Mouse (Mus musculus) MEL (cell line): Measurements from ENCODE around the gene Gm37240. TPM values are rescaled to one million over a fixed set of nuclear protein-coding genes. Genes with fewer than 3 reads are reported as not detected.

Experiments
- DNase-seq: peaks from one replicate; pipeline ENCODE4 v3.0.0; 2011; ENCODE audit warnings: low read depth, low spot score
- H3K27ac ChIP-seq: 2 replicates; pipeline ENCODE4 v1.5.1; 2012; ENCODE audit warnings: low read depth, mild to moderate bottlenecking, control low read depth, low read length, moderate library complexity; ENCODE audit not compliant: control insufficient read depth
- H3K27me3 ChIP-seq, 2 experiments: fragments of 150-350 bp in 1 of 2; sonication (generic) in 1 of 2; 2 replicates each; pipeline ENCODE4 v1.6.1; 2012; ENCODE audit warnings: low read length in 2 of 2, mild to moderate bottlenecking in 2 of 2, improper control_type of control experiment in 1 of 2, moderate library complexity in 1 of 2; ENCODE audit not compliant: insufficient read depth in 2 of 2, control insufficient read depth in 1 of 2
- H3K36me3 ChIP-seq, 2 experiments: 2 replicates each; pipeline ENCODE4 v1.6.1; 2012 to 2014; ENCODE audit warnings: low read length in 2 of 2, improper control_type of control experiment in 1 of 2, inconsistent platforms in 1 of 2, mild to moderate bottlenecking in 1 of 2; ENCODE audit not compliant: insufficient read depth in 2 of 2, control insufficient read depth in 1 of 2
- H3K4me1 ChIP-seq, 2 experiments: fragments of 150-350 bp in 1 of 2; sonication (generic) in 1 of 2; 2 replicates each; pipeline ENCODE4 v1.6.1; 2012; ENCODE audit warnings: low read length in 2 of 2, improper control_type of control experiment in 1 of 2, mild to moderate bottlenecking in 1 of 2; ENCODE audit not compliant: insufficient read depth in 2 of 2, control insufficient read depth in 1 of 2
- H3K4me3 ChIP-seq, 2 experiments: fragments of 150-350 bp in 1 of 2; sonication (generic) in 1 of 2; 2 replicates each; pipeline ENCODE4 v1.5.1; 2012; ENCODE audit warnings: low read depth in 2 of 2, low read length in 2 of 2, mild to moderate bottlenecking in 2 of 2, moderate library complexity in 2 of 2, control low read depth in 1 of 2, improper control_type of control experiment in 1 of 2; ENCODE audit not compliant: control insufficient read depth in 1 of 2, insufficient read depth in 1 of 2
- H3K79me2 ChIP-seq: 2 replicates; pipeline ENCODE4 v1.6.1; 2012; ENCODE audit warnings: mild to moderate bottlenecking, low read length, moderate library complexity; ENCODE audit not compliant: control insufficient read depth, poor library complexity, insufficient read depth
- H3K9ac ChIP-seq: 2 replicates; pipeline ENCODE4 v1.6.1; 2012; ENCODE audit warnings: low read depth, mild to moderate bottlenecking, control low read depth, low read length, moderate library complexity; ENCODE audit not compliant: control insufficient read depth, poor library complexity, severe bottlenecking
- H3K9me3 ChIP-seq: fragments of 150-350 bp; sonication (generic); replicated peaks from 2 replicates; pipeline ENCODE4 v1.6.1; 2012; ENCODE audit warnings: mild to moderate bottlenecking, low read length, improper control_type of control experiment, moderate library complexity; ENCODE audit not compliant: insufficient read depth
- BHLHE40 ChIP-seq: IDR thresholded peaks from 2 replicates; pipeline ENCODE4 v1.6.1; 2012; ENCODE audit warnings: low read depth, mild to moderate bottlenecking, inconsistent platforms, low read length, improper control_type of control experiment, borderline replicate concordance
- CHD1 ChIP-seq: IDR thresholded peaks from 2 replicates; pipeline ENCODE4 v1.6.1; 2012; ENCODE audit warnings: low read depth, mild to moderate bottlenecking, inconsistent platforms, low read length, improper control_type of control experiment
- E2F4 ChIP-seq: IDR thresholded peaks from 2 replicates; pipeline ENCODE4 v1.6.1; 2011; ENCODE audit warnings: low read depth, low read length, improper control_type of control experiment, borderline replicate concordance
- ELF1 ChIP-seq: IDR thresholded peaks from 2 replicates; pipeline ENCODE4 v1.6.1; 2014; ENCODE audit warnings: low read depth, mild to moderate bottlenecking, inconsistent platforms, low read length, improper control_type of control experiment, moderate library complexity
- ETS1 ChIP-seq: IDR thresholded peaks from 2 replicates; pipeline ENCODE4 v1.6.1; 2012; ENCODE audit warnings: low read depth, mild to moderate bottlenecking, inconsistent platforms, low read length, improper control_type of control experiment, moderate library complexity
- GABPA ChIP-seq: IDR thresholded peaks from 2 replicates; pipeline ENCODE4 v1.6.1; 2012; ENCODE audit warnings: low read depth, mild to moderate bottlenecking, inconsistent platforms, low read length, improper control_type of control experiment, moderate library complexity
- HCFC1 ChIP-seq: IDR thresholded peaks from 2 replicates; pipeline ENCODE4 v1.6.1; 2012; ENCODE audit warnings: low read depth, mild to moderate bottlenecking, inconsistent platforms, low read length, improper control_type of control experiment, moderate library complexity
- MAFK ChIP-seq: IDR thresholded peaks from 2 replicates; pipeline ENCODE4 v1.6.1; 2011; ENCODE audit warnings: low read depth, mild to moderate bottlenecking, low read length, improper control_type of control experiment, borderline replicate concordance
- MAZ ChIP-seq: IDR thresholded peaks from 2 replicates; pipeline ENCODE4 v1.6.1; 2012; ENCODE audit warnings: low read depth, mild to moderate bottlenecking, inconsistent platforms, low read length, improper control_type of control experiment
- MEF2A ChIP-seq: IDR thresholded peaks from 2 replicates; pipeline ENCODE4 v1.6.1; 2014; ENCODE audit warnings: low read depth, mild to moderate bottlenecking, inconsistent platforms, low read length, improper control_type of control experiment; ENCODE audit not compliant: poor library complexity, insufficient replicate concordance, severe bottlenecking; ENCODE audit errors: extremely low read depth
- MYC ChIP-seq: IDR thresholded peaks from 2 replicates; pipeline ENCODE4 v1.6.1; 2011; ENCODE audit warnings: low read depth, mild to moderate bottlenecking, low read length, improper control_type of control experiment, moderate library complexity
- NRF1 ChIP-seq: IDR thresholded peaks from 2 replicates; pipeline ENCODE4 v1.6.1; 2014; ENCODE audit warnings: low read depth, mild to moderate bottlenecking, inconsistent platforms, low read length, improper control_type of control experiment, moderate library complexity; ENCODE audit not compliant: poor library complexity, insufficient read depth, severe bottlenecking
- POLR2A ChIP-seq, 2 experiments: IDR thresholded peaks; 2 replicates each; pipeline ENCODE4 v1.6.1; 2011 to 2012; ENCODE audit warnings: low read length in 2 of 2, mild to moderate bottlenecking in 2 of 2, control low read depth in 1 of 2, improper control_type of control experiment in 1 of 2, low read depth in 1 of 2, moderate library complexity in 1 of 2; ENCODE audit not compliant: control insufficient read depth in 1 of 2, insufficient read depth in 1 of 2, poor library complexity in 1 of 2
- POLR2AphosphoS2 ChIP-seq: IDR thresholded peaks from 2 replicates; pipeline ENCODE4 v1.6.1; 2011; ENCODE audit warnings: low read length, improper control_type of control experiment
- POLR2AphosphoS5 ChIP-seq: IDR thresholded peaks from 2 replicates; pipeline ENCODE4 v1.6.1; 2012; ENCODE audit warnings: low read depth, borderline replicate concordance, mild to moderate bottlenecking, inconsistent platforms, low read length, moderate library complexity, mixed read lengths
- RCOR1 ChIP-seq: IDR thresholded peaks from 2 replicates; pipeline ENCODE4 v1.6.1; 2012; ENCODE audit warnings: low read depth, mild to moderate bottlenecking, inconsistent platforms, low read length, improper control_type of control experiment
- SMC3 ChIP-seq: IDR thresholded peaks from 2 replicates; pipeline ENCODE4 v1.6.1; 2011; ENCODE audit warnings: low read depth, low read length, improper control_type of control experiment
- TAL1 ChIP-seq: IDR thresholded peaks from 2 replicates; pipeline ENCODE4 v1.6.1; 2012; ENCODE audit warnings: mild to moderate bottlenecking, inconsistent platforms, low read length, moderate library complexity, mixed read lengths
- TCF12 ChIP-seq: IDR thresholded peaks from 2 replicates; pipeline ENCODE4 v1.6.1; 2014; ENCODE audit warnings: low read depth, mild to moderate bottlenecking, inconsistent platforms, low read length, improper control_type of control experiment, moderate library complexity
- USF1 ChIP-seq: IDR thresholded peaks from 2 replicates; pipeline ENCODE4 v1.6.1; 2014; ENCODE audit warnings: low read depth, mild to moderate bottlenecking, inconsistent platforms, low read length, improper control_type of control experiment, moderate library complexity
- ZC3H11A ChIP-seq: IDR thresholded peaks from 2 replicates; pipeline ENCODE4 v1.6.1; 2012; ENCODE audit warnings: low read depth, mild to moderate bottlenecking, inconsistent platforms, low read length, improper control_type of control experiment
- ZKSCAN1 ChIP-seq: IDR thresholded peaks from 2 replicates; pipeline ENCODE4 v1.6.1; 2012; ENCODE audit warnings: low read depth, mild to moderate bottlenecking, inconsistent platforms, low read length, improper control_type of control experiment, moderate library complexity
- polyA plus RNA-seq, 2 experiments: library from polyadenylated mRNA; stranded (reverse) in 1 of 2; unstranded in 1 of 2; fragments of >175 nt in 1 of 2; fragments of >200 nt in 1 of 2; gene quantifications; 2 replicates each; pipeline versions ENCODE4 v1.2.1 to v1.2.4; 2012; ENCODE audit warnings: low replicate concordance in 2 of 2, low read depth in 1 of 2; ENCODE audit not compliant: insufficient read length in 2 of 2, insufficient read depth in 1 of 2, missing spikeins in 1 of 2
- total RNA-seq: library from RNA; depleted of rRNA; stranded (reverse); fragments of 300-350 nt; gene quantifications from 2 replicates; pipeline ENCODE4 v1.2.3, GENCODE M21; 2012

The Gm37240 gene
- total and polyA plus RNA-seq, 3 experiments, result 0.04 TPM; not detected in 2

GRCm38 (mm10) chr3:85043679-85044218 is 843.6 kb downstream of the Gm37240 start:
- H3K36me3 ChIP-seq, result no peaks in the 10 kb centered on the region
- H3K27ac ChIP-seq, result no peak overlapping the region
- H3K9ac ChIP-seq, result no peak overlapping the region
- H3K27me3 ChIP-seq, result no peaks in the 10 kb centered on the region
- no peaks in the 10 kb centered on the region for H3K4me1 ChIP-seq
- DNase-seq, result no peak
- TF ChIP-seq ZKSCAN1 (no peak), ETS1 (no peak), ELF1 (no peak), RCOR1 (no peak), SMC3 (no peak), E2F4 (no peak), CHD1 (no peak), GABPA (no peak), MEF2A (no peak), TAL1 (no peak), POLR2A (IDR thresholded peaks at IDR 0.05; ENCODE audit: control insufficient read depth in 1 of 2, insufficient read depth in 1 of 2, low read depth in 1 of 2, low read length in 2 of 2, poor library complexity in 1 of 2) (no peak), ZC3H11A (no peak), MAFK (no peak), TCF12 (no peak), POLR2AphosphoS5 (no peak)
- no peaks in the 10 kb centered on the region for H3K9me3 ChIP-seq
- no peaks in the 10 kb centered on the region for H3K79me2 ChIP-seq
- no peak overlapping the region for H3K4me3 ChIP-seq

GRCm38 (mm10) chr3:85042126-85042525 is 845.2 kb downstream of the Gm37240 start:
- no peaks in the 10 kb centered on the region for H3K27me3 ChIP-seq
- TF ChIP-seq NRF1 (no peak), HCFC1 (no peak), USF1 (no peak), ELF1 (no peak), ZC3H11A (no peak), BHLHE40 (no peak), MAZ (no peak), E2F4 (no peak), MEF2A (no peak), POLR2AphosphoS2 (no peak), MYC (no peak)
- no peak overlapping the region for H3K27ac ChIP-seq
- no peaks in the 10 kb centered on the region for H3K4me1 ChIP-seq
- H3K9me3 ChIP-seq, result no peaks in the 10 kb centered on the region
- H3K9ac ChIP-seq, result no peak overlapping the region
- no peaks in the 10 kb centered on the region for H3K79me2 ChIP-seq
- no peaks in the 10 kb centered on the region for H3K36me3 ChIP-seq
- no peak overlapping the region for H3K4me3 ChIP-seq
- no peak for DNase-seq
